Mouse (Mus musculus): ENCODE measurements around the gene Clip2.

The Clip2 gene

DNA sequence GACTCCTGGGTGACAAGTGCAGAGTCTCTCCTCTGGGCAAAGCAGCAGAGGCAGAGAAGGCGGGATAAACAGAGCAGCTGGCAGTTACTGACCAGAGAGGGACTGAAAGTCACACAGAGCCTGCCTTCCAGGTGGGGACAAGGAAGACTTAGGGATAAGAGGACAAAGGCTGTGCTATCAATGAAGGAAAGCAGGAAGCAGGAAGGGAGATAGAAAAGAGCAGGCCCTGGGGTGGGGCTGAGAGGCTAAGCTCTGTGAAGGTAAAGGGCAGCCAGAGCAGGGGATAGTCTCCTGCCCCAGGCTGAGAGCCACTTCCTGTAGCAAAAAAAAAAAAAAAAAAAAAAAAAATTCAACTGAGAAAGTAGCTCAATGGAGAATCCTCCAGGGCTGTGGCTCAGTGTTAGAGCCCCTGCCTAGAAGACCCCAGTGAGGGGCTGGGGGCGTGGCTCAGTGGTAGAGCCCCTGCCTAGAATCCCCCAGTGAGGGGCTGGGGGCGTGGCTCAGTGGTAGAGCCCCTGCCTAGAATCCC lies 2.5 kb downstream of the Clip2 start:
- TF ChIP-seq GATA4 (IDR thresholded peaks at IDR 0.05; ENCODE audit: insufficient replicate concordance, low read length), result no peak

DNA sequence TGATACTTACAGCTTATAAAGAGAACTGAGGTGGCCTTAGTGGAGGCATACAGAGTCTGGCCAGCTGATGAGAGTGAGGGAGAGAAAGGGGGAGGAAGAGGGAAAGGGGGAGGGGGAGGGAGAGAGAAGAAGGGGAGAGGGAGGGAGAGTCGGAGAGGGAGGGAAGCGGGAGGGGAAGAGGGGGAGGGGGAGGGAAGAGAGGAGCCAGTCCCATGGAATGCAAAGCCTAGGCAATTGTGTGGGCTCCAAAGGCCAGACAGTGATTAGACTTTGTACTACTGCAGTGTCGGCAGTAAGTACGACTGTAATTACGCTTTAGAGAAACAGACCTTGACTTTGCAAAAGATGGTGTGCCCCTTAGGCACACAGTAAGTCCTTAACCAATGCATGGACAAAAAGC lies 3.9 kb downstream of the Clip2 start:
- no peak for TF ChIP-seq GATA4 (IDR thresholded peaks at IDR 0.05; ENCODE audit: insufficient replicate concordance, low read length)

DNA sequence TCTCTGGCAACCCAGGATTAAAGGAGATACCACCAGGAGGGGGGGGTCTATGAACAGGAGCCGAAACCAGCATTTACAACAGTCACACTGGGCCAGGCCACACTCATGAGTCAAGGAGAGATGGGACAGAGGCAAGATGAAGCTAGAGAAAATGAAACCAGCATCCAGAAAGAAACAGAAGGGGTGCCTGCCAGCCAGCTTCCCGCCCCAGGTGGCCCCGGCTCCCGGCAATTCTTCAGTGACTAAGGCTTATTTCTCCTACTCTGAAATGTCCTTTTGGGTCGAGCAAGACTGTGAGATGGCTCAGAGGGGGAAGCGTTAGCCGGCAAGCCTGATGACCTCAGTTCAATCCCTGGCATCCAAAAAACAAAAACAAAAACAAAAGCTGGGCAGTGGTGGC lies 5.4 kb downstream of the Clip2 start:
- TF ChIP-seq GATA4 (IDR thresholded peaks at IDR 0.05; ENCODE audit: insufficient replicate concordance, low read length), result no peak

DNA sequence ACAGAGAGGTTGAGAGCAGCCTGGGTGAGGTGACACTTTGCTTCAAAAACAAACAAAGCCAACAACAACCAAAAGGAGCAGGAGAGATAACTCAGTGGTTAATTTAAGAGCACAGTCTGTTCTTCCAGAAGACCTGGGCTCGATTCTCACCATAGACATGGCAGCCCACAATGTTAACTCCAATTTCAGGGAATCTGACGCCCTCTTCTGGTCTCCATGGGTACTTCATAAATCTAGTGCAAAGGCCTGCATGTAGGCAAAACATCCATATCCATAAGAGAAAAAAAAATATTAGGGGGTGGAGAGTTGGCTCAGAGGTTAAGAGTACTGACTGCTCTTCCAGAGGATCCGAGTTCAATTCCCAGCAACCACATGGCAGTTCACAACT lies 7.0 kb downstream of the Clip2 start:
- no peak for TF ChIP-seq GATA4 (IDR thresholded peaks at IDR 0.05; ENCODE audit: insufficient replicate concordance, low read length)

DNA sequence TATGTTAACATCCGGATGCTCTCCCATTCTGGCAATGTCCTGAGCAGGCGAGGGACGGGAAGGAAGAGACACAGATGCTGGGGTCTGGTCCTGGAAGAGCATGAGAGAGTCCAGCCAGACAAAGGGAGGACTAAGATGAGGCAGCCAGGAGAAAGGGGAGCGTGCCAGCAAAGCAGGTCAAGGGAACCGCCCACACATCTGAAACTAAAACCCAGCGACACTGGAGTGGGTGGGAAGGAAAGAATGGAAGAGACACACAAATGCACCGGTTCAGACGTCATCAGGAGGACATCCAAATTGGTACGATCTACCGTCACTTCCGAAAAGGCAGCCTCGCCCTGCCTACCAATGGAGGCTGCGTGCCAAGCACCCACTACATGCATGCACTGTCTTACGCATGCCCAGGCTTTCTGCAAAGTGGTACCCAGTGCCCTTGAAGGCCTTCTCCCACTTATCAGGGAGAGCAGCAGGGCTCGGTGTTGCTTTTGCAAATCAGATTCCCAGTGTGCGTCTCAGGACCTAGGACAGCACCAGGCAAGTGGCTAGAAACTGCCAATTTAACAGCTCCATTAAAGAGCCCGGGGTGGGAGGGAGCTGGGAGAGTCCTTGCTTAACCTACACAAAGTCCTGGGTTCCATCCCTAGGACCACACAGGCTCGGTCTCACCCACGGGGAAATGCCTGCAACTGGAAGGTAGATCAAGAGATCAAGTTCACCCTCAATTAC lies 7.6 kb downstream of the Clip2 start:
- no peak for TF ChIP-seq GATA4 (IDR thresholded peaks at IDR 0.05; ENCODE audit: insufficient replicate concordance, low read length)

DNA sequence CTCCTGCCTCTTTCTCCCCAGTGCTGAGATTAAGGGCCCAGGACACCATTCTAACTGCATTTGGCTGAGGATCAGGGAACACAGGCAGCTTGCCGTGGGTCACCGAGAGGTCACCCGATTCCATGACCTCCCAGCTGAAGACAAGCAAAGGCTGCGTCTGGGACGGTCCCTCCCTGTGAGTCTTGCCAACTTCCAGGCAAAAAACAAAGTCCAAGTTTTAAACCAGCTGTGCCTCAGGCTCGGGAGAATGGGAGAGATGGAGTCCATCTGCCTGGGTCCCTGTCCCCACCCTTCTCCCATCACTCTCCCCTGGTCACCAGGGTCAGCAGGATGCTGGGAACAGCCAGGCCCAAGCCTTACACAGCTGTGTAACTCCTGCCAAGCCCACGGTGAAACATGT lies 10.6 kb downstream of the Clip2 start:
- TF ChIP-seq GATA4 (IDR thresholded peaks at IDR 0.05; ENCODE audit: insufficient replicate concordance, low read length), result peak; percentile 63; the same call in 1 of the 2 replicates

DNA sequence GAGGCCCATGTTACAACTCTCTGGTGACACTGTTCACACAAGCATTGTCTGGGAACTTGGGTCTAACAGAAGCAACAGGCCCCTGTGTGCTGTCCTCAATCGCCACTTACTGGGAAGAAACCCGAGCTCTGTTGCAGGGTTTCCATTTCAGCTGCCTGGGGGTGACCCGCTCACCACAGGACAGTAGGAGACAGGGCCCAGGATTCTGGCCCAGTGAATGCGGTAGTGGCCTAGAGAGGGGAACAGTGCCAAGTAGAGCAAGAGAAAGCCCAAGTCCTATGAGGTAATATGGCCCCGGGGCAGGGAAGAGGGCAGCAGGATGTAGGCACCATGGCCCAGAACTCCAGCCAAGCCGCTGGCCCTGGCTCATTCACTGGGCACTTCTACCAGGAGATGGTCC lies 11.4 kb downstream of the Clip2 start:
- no peak for TF ChIP-seq GATA4 (IDR thresholded peaks at IDR 0.05; ENCODE audit: insufficient replicate concordance, low read length)

DNA sequence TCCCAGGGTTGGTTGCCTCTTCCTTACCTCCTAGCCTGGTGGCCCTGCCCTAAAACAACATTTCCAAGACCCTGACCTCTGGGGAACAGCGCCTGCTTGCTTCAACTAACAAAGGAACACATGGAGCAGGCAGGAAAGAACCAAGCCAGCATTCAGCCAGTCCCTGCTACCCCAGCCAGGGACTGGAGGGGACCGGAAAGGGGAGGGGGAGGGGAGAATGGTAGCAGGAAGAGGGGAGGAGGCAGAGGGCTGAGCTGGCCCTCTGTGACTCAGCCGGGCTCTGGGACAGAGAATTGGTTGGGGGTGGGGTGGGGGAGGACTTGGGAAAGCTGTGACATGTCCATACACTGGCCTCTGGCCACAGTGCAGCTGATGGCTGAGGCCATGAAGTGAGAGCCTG lies 12.3 kb downstream of the Clip2 start:
- peak; percentile 36; the same call in 1 of the 2 replicates for TF ChIP-seq GATA4 (IDR thresholded peaks at IDR 0.05; ENCODE audit: insufficient replicate concordance, low read length)

DNA sequence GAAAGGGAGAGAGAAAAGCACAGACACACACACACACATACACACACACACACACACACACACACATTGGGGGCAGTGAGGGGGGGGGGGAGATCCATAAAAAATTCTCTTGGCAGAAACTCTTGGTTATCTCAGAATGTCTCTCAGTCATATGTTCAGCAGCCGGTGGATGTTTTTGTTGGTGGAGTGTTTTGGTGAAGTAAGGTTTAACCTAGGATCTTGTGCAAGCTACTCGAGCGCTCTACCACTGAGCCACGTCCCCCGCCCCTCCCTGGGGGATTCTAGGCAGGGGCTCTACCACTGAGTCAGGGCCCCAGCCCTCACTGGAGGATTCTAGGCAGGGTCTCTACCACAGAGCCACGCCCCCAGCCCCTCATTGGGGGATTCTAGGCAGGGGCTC lies 16.2 kb downstream of the Clip2 start:
- TF ChIP-seq GATA4 (IDR thresholded peaks at IDR 0.05; ENCODE audit: insufficient replicate concordance, low read length), result no peak

DNA sequence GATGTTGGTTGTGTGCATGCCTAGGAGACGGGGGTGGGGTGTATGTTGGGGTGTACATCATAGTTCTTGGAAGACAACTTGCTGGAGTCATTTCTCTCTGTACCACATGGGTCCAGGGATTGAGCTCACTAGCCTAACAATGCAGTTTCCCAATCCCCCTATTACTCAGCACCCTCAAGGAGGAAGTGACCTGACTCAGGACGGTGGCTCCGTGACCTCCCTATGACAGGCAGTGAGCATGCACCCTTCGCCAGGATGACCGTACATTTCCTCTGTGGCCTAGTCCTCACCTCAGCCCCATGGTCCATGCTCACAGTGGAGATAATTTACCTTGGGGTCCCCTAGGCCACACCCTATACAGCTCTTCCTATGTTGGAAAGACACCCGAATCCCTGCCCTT lies 19.8 kb downstream of the Clip2 start:
- TF ChIP-seq GATA4 (IDR thresholded peaks at IDR 0.05; ENCODE audit: insufficient replicate concordance, low read length), result no peak

DNA sequence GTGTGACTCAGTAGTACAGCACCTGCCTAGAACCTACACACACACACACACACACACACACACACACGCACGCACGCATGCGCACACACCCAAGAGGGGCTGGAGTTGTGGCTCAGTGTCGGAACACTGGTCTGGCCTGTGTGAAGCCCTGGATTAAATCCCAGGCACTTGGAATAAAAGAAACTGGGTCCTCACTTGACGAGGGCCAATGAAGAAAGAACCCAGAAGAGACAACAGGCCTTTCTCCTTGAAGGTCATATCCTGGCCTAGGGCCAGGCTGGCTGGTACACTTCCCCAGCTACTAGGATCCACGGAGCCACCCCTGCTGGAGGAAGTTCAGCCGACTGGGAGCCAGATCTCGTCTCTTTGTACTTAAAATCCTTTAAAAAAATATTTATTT lies 20.6 kb downstream of the Clip2 start:
- no peak for TF ChIP-seq GATA4 (IDR thresholded peaks at IDR 0.05; ENCODE audit: insufficient replicate concordance, low read length)

DNA sequence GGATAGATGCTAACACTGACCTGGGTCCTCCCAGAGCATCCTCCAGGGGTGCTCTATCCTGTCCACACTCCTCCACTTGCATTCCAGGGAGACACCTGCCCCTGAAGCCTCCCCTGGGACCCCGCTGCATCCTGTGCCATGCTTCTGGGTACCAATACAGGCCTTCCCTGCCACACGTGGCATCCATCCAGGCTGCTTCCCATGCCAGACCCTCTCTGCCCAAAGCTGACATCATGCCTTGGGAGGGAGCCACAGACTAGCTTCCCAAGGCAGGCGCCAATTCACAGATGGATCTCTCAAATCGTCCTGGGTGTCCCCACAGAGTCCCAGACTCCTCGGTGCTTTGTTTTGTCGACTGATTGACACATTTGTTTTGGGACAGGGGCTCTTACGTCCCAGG lies 21.4 kb downstream of the Clip2 start:
- no peak for TF ChIP-seq GATA4 (IDR thresholded peaks at IDR 0.05; ENCODE audit: insufficient replicate concordance, low read length)

DNA sequence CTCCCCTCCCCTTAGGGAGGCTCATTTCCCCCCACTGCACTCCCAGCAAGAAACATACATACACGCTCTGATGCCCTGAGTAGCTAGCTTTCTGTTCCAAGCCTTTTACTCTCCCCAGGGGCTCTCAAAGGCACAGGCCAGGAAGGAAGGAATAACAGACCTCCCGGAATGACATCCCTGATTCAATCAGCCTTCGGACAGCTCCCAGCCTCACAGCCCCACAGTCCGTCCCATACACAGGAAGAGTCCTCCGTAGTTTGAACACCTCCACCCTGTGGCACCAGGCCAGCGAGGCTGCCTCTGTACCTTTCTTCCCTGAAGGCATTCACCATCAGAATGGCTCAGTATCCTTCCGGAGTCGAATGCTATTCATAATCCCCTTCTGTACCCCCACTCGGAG lies 23.7 kb downstream of the Clip2 start:
- TF ChIP-seq GATA4 (IDR thresholded peaks at IDR 0.05; ENCODE audit: insufficient replicate concordance, low read length), result no peak

DNA sequence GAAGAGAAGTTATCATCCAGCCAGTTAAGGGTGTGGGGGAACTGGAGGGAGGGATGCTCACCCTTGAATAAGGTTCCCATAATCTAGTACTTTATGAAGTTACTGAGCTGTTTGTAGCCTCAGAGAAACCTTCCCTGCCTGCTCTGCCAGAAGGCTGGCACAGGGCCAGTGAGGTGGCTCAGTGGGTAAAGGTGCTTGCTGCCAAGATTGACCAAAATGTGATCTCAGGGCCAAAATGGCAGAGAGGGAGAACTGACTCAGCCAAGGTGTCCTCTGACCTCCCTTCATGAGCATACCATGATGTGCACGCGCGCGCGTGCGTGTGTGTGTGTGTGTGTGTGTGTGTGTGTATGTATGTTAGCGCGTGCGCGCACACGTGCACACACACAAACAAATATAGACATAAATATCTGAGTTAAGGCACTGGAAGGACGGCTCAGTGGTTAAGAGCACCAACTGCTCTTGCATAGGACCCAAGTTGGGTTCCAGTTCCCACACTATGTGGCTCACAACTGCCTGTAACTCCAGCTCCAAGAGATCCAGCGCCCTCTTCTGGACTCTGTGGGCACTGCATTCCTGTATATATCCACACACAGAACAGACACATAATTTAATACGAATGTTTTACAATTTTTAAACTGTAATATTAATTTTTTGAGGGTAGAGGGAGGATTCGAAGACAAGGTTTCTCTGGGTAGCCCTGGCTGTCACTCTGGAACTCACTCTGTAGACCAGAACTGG lies 26.1 kb downstream of the Clip2 start:
- TF ChIP-seq GATA4 (IDR thresholded peaks at IDR 0.05; ENCODE audit: insufficient replicate concordance, low read length), result no peak

DNA sequence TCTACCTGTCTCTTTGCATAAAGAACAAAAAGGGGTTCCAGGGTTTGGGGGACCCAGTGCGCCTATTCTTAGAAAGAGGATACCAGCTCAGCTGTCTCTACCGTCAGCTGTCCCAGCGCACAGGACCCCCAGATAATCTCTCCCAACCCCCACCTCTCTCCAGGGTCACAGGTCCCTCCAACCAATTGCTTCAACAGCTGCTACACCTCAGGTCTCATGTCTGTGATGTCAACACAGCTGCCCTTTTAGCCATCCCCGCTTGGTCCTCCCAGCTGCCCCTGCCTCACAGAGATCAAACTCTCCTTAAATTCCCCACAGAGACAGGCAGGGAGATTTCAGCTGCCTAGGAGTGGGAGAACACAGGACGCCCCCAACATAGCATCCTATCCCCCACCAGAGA lies 28.5 kb downstream of the Clip2 start:
- no peak for TF ChIP-seq GATA4 (IDR thresholded peaks at IDR 0.05; ENCODE audit: insufficient replicate concordance, low read length)

DNA sequence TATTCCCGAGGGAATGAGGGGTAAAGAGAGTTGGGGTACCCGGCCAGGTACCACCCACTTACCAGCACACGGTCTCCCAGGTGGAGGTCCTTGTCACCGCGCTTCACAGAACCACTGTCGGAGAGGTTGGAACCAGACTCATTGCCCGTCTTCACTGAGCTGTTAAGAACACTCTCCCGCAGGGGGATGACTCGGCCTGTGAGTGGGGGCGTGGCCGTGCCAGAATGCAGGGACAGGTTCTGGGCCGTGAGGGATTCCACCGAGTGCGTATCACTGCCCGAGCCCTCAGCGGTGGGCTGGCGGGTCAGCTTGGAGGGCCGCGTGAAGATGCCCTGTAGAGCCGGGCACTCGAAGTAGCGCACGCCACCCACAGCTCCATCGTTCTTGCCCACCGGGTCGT lies 29.7 kb downstream of the Clip2 start:
- TF ChIP-seq GATA4 (IDR thresholded peaks at IDR 0.05; ENCODE audit: insufficient replicate concordance, low read length), result no peak

Measured in liver, adult (tissue).